In genomic region chr9:96573252-96573651, GRCm38 (mm10) we compare ENCODE assay signal across 10 mouse cellular contexts. TPM values are rescaled to one million over a fixed set of nuclear protein-coding genes. Genes with fewer than 3 reads are reported as not detected.
DNase-seq lines count a peak whose midpoint lies in the region; ATAC-seq and TF ChIP-seq lines count a peak whose summit lies in the region.
"Had no signal": no experiment of that assay in that cellular context is flagged by ENCODE, and none has a peak within 500 bp of the region (broad histone marks: within the 10 kb centered on the region; RNA-seq: fewer than 3 reads in every experiment).

No protein-coding gene starts in this region.

- H3K9ac ChIP-seq in lung, embryonic 14.5 days = no peak overlapping the region
- H3K9ac ChIP-seq: intestine, embryonic 15.5 days had no signal

- WGBS in lung, embryonic 14.5 days = 18% methylated on average over 1 of the region's 1 CpGs

- no peak for DNase-seq in gastrocnemius, adult 2 months
- DNase-seq in gastrocnemius, postnatal 36 days = no peak
- peak; percentile 80 for DNase-seq in lung, embryonic 14.5 days
- no peak for DNase-seq in lung, postnatal 14 days
- DNase-seq in ZHBTc4 (ENCODE audit: low read depth, low spot score) = peak; percentile 11
- peak; percentile 32 for DNase-seq in retina, adult 2 months (ENCODE audit: low read depth, low spot score)
- no peak for DNase-seq in adrenal gland, postnatal 14 days
- DNase-seq in urinary bladder, adult 18-20 months (ENCODE audit: low spot score in 2 of 2) = no peak

- H3K4me2 ChIP-seq in lung, embryonic 14.5 days = no peak overlapping the region
- H3K4me2 ChIP-seq: intestine, embryonic 15.5 days had no signal

- no peaks in the 10 kb centered on the region for H3K27me3 ChIP-seq in lung, embryonic 14.5 days (ENCODE audit: insufficient read depth, low read length)
- H3K27me3 ChIP-seq: intestine, embryonic 15.5 days had no signal

- no peak for ATAC-seq in lung, embryonic 14.5 days (ENCODE audit: insufficient read depth)
- ATAC-seq: intestine, embryonic 15.5 days had no signal

- TF ChIP-seq CTCF in gastrocnemius, adult 2 months (IDR thresholded peaks at IDR 0.05) = peak; percentile 99
- peak; percentile 89 for TF ChIP-seq CTCF in lung, embryonic 14.5 days (IDR thresholded peaks at IDR 0.05; ENCODE audit: low read depth)

- H3K4me1 ChIP-seq in lung, embryonic 14.5 days (ENCODE audit: insufficient read depth) = no peaks in the 10 kb centered on the region
- H3K4me1 ChIP-seq: intestine, embryonic 15.5 days had no signal

- intact Hi-C loops in gastrocnemius, adult 2 months (cut with DNase I) = loop anchor here (1.0 to 5.0 kb wide), 2 partner anchors 99 to 245 kb away; no protein-coding TSS in a partner anchor
- intact Hi-C loops in gastrocnemius, postnatal 36 days (cut with DNase I) = loop anchor here (2.0 kb wide), 1 partner anchor 246 kb away; no protein-coding TSS in a partner anchor

- H3K36me3 ChIP-seq in lung, embryonic 14.5 days (ENCODE audit: insufficient read depth) = peaks cover 40% of the 10 kb centered on the region
- H3K36me3 ChIP-seq: intestine, embryonic 15.5 days had no signal

- no peak overlapping the region for H3K27ac ChIP-seq in gastrocnemius, adult 2 months
- no peak overlapping the region for H3K27ac ChIP-seq in lung, embryonic 14.5 days (ENCODE audit: low read depth)
- H3K27ac ChIP-seq: intestine, embryonic 15.5 days had no signal

- no peak overlapping the region for H3K4me3 ChIP-seq in gastrocnemius, adult 2 months
- H3K4me3 ChIP-seq in lung, embryonic 14.5 days (ENCODE audit: low read depth, low read length) = no peak overlapping the region
- H3K4me3 ChIP-seq: intestine, embryonic 15.5 days had no signal

- no peaks in the 10 kb centered on the region for H3K9me3 ChIP-seq in lung, embryonic 14.5 days (ENCODE audit: low read depth, low read length)
- H3K9me3 ChIP-seq: intestine, embryonic 15.5 days had no signal

RNA-seq across cellular contexts. Expression of gene Gm28729, which starts 48.2 kb away (rescaled TPM):
- total RNA-seq in gastrocnemius, adult 2 months (2021) = not detected
- under 1 TPM in 1 of 2 experiments, not detected in 1; 0.26 TPM for total RNA-seq in gastrocnemius, postnatal 36 days (2021)
- not detected in 2 replicates for polyA plus RNA-seq in lung, embryonic 14.5 days (2014; fragmentation: Nextera tagmentation; extraction: Ambion mirVana)
- total RNA-seq in adrenal gland, postnatal 14 days (2021) = not detected in 2 replicates
- polyA plus RNA-seq: intestine, embryonic 15.5 days; limb, embryonic 11.5 days had no signal

RNA-seq across cellular contexts. Expression of gene Rasa2, which starts 58.2 kb away (rescaled TPM):
- 1 to 10 TPM; 3.2 to 3.6 TPM for total RNA-seq in gastrocnemius, adult 2 months (2021)
- total RNA-seq in gastrocnemius, postnatal 36 days (2021) = 1 to 10 TPM; 2.5 to 3.0 TPM
- polyA plus RNA-seq in lung, embryonic 14.5 days (2014; fragmentation: Nextera tagmentation; extraction: Ambion mirVana) = 18.7 and 21.4 TPM in 2 replicates
- total RNA-seq in adrenal gland, postnatal 14 days (2021) = 9.7 and 11.9 TPM in 2 replicates

Comparison
In these comparisons a context has a peak if more than half of its experiments do, and no peak if none do; other contexts are left out.
1. DNase-seq: peak in lung, embryonic 14.5 days (single experiment), ZHBTc4 (single experiment) and retina, adult 2 months (single experiment); none in gastrocnemius, adult 2 months (single experiment), gastrocnemius, postnatal 36 days (0 of 2), lung, postnatal 14 days (single experiment), adrenal gland, postnatal 14 days (single experiment) and urinary bladder, adult 18-20 months (0 of 2).